Mouse (Mus musculus) hindbrain, embryonic 14.5 days (tissue): ENCODE results near the gene Sox1. TPM values are rescaled to one million over a fixed set of nuclear protein-coding genes. Genes with fewer than 3 reads are reported as not detected.
A peak's percentile ranks its signal among the peaks of the same experiment; 100 is the strongest.

ENCODE experiments used
- ATAC-seq: fragments of 200-750 bp; cut with Nextera tagmentation; 2 replicates; pipeline ENCODE4 v1.8.0; 2017; ENCODE audit warnings: moderate number of reproducible peaks, mild to moderate bottlenecking, moderate TSS enrichment, moderate library complexity; ENCODE audit not compliant: low FRiP score
- DNase-seq: peaks from one replicate; pipeline ENCODE4 v3.0.0-alpha.2; 2015; ENCODE audit warnings: low spot score
- H3K27ac ChIP-seq: fragments of 300-500 bp; sonication (generic); 2 replicates; pipeline ENCODE4 v1.5.1; 2014; ENCODE audit warnings: mild to moderate bottlenecking, moderate library complexity
- H3K27me3 ChIP-seq: fragments of 300-500 bp; sonication (generic); 2 replicates; pipeline ENCODE4 v1.6.1; 2014; ENCODE audit warnings: mild to moderate bottlenecking, low read length, mixed read lengths; ENCODE audit not compliant: control insufficient read depth, insufficient read depth
- H3K36me3 ChIP-seq: fragments of 300-500 bp; sonication (generic); replicated peaks from 2 replicates; pipeline ENCODE4 v1.6.1; 2014; ENCODE audit not compliant: control insufficient read depth, insufficient read depth
- H3K4me1 ChIP-seq: fragments of 300-500 bp; sonication (generic); replicated peaks from 2 replicates; pipeline ENCODE4 v1.6.1; 2014; ENCODE audit warnings: antibody characterized with exemption, low read length, mixed read lengths; ENCODE audit not compliant: control insufficient read depth, insufficient read depth
- H3K4me2 ChIP-seq: fragments of 300-500 bp; sonication (generic); replicated peaks from 2 replicates; pipeline ENCODE4 v1.6.1; 2014; ENCODE audit warnings: mild to moderate bottlenecking, moderate library complexity
- H3K4me3 ChIP-seq: fragments of 300-500 bp; sonication (generic); replicated peaks from 2 replicates; pipeline ENCODE4 v1.5.1; 2014; ENCODE audit warnings: mild to moderate bottlenecking, low read length
- H3K9ac ChIP-seq: fragments of 300-500 bp; sonication (generic); 2 replicates; pipeline ENCODE4 v1.6.1; 2014
- H3K9me3 ChIP-seq: fragments of 300-500 bp; sonication (generic); 2 replicates; pipeline ENCODE4 v1.6.1; 2016; ENCODE audit warnings: low read length; ENCODE audit not compliant: control insufficient read depth
- WGBS: fragments of 180-500 bp; shearing (Covaris S2); extraction: QIAGEN DNeasy Blood & Tissue Kit; methylation state at CpG from one replicate; pipeline ENCODE4 v1.1.7; 2014; 5-methylcytosine and 5-hydroxymethylcytosine counted together
- polyA plus RNA-seq: library from polyadenylated mRNA; unstranded; fragments of >200 nt; fragmentation: Nextera tagmentation; extraction: Ambion mirVana; gene quantifications from 2 replicates; pipeline ENCODE4 v1.2.1, GENCODE M21; 2014

Sox1 gene
- polyA plus RNA-seq, 1 experiment from 2014 or later = 1.9 TPM

GRCm38 (mm10) chr8:12381111-12381510 is 14.0 kb upstream of the Sox1 start:
- DNase-seq (no peak), ATAC-seq (no peak)
- Histone ChIP-seq H3K4me1 (no peaks in the 10 kb centered on the region), H3K9me3 (no peaks in the 10 kb centered on the region), H3K4me3 (no peak overlapping the region), H3K36me3 (no peaks in the 10 kb centered on the region), H3K9ac (no peak overlapping the region), H3K27ac (no peak overlapping the region), H3K27me3 (peaks cover 75% of the 10 kb centered on the region), H3K4me2 (no peak overlapping the region)
- WGBS = 69% methylated on average over 3 of the region's 3 CpGs

DNA sequence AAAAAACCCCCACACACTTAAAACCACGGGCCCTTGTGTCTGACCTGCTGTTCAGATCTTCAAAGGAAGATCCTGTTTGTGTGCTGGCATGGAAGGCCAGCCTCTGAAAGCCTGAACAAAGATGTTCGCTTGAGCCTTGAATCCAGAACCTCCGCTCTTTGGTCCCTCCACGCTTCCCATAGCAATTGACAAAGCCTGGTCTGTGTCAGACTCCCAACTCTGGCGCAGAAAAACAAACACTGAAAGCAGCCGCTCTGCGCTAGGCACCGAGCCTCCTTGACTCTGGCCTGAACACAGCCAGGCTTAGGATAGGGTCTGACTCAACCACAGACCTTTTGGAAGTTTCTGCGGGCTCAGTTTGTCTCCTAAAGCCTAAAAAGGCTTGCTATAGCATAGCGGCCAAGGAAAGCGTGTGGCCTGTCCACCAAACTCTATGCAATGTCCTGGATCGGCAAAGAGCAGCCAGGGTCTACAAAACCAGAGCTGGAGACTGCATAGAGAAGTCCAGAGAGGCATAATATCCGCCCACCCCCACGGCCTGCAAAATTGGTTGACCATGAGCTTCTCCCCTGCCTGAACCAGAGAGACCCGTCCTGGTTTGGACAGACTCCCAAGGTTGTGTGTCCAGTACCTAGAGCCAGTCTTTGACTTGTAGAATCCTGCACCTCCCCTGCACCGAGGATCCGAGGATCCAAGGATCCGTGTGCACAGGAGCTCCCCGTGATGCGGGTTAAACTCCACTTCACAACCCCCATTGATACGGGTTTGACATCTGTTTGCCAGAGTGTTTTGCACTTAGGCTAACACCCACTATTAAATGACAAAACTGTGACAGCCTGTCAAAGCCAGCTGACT is 12.2 kb upstream of the Sox1 start:
- Histone ChIP-seq H3K9me3 (no peaks in the 10 kb centered on the region), H3K4me3 (no peak overlapping the region), H3K4me1 (no peaks in the 10 kb centered on the region), H3K27me3 (peaks cover 82% of the 10 kb centered on the region), H3K9ac (no peak overlapping the region), H3K36me3 (no peaks in the 10 kb centered on the region), H3K27ac (no peak overlapping the region), H3K4me2 (0 out of 2 replicates have a peak overlapping the region, but pooled peaks have one; percentile 56)
- DNase-seq = no peak
- ATAC-seq = no peak
- 4% methylated on average over 21 of the region's 21 CpGs for WGBS

- ATAC-seq (peak; percentile 41; the same call in 1 of the 2 replicates), DNase-seq (no peak)
- Histone ChIP-seq H3K27ac (peak overlapping the region; percentile 78; the same call in 1 of the 2 replicates), H3K9me3 (no peaks in the 10 kb centered on the region), H3K27me3 (peaks cover 91% of the 10 kb centered on the region), H3K4me1 (no peaks in the 10 kb centered on the region), H3K4me3 (peak overlapping the region; percentile 30), H3K4me2 (peak overlapping the region; percentile 56), H3K36me3 (no peaks in the 10 kb centered on the region), H3K9ac (no peak overlapping the region)
- WGBS = under 1% methylated on average over 34 of the region's 34 CpGs
These were observed 10.9 kb upstream of the Sox1 start for GRCm38 (mm10) chr8:12383979-12384890.

DNA sequence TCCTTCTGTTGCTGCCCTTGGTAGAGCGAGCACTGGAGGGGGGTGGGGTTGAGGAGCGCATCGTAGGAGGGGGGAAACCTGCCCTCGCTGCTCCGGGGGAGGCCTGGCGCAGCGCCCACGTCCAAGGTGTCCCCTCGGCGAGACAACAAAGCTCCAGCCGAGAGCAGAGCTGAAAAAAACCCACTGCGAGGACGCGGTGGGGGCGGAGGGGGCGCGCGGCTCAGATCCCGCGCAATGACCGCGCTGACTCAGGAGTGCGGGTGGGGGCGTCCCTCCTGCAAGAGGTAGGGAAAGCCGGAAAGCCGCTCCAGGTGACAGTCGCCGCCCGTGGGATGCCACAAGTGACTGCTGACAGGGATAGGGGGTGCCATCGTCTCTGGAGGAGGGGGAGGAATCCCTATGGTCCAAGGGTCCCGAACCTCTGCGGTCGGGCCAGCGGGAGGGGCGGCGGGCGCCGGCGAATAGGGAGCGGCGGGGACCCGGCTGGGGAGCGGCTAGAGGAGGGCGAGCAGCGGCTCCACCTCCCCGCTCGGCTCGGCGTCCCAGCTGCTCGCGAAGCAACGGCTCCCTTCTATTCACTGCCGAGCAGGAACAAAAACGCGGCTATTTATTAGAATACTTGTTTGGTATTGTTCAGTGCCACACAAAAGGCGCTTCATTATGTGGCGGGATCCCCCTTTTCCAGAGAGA is 10.0 kb upstream of the Sox1 start:
- Histone ChIP-seq H3K4me1 (no peaks in the 10 kb centered on the region), H3K9ac (peak overlapping the region; percentile 46), H3K27me3 (peaks cover 88% of the 10 kb centered on the region), H3K9me3 (no peaks in the 10 kb centered on the region), H3K4me2 (peak overlapping the region; percentile 56), H3K4me3 (peak overlapping the region; percentile 30), H3K27ac (peak overlapping the region; percentile 78), H3K36me3 (no peaks in the 10 kb centered on the region)
- WGBS = under 1% methylated on average over 57 of the region's 57 CpGs
- DNase-seq (no peak), ATAC-seq (peak; percentile 56; the same call in 1 of the 2 replicates)

- Histone ChIP-seq H3K9ac (peak overlapping the region; percentile 46), H3K36me3 (no peaks in the 10 kb centered on the region), H3K4me3 (peak overlapping the region; percentile 30), H3K4me1 (no peaks in the 10 kb centered on the region), H3K4me2 (peak overlapping the region; percentile 56), H3K27ac (peak overlapping the region; percentile 78), H3K9me3 (no peaks in the 10 kb centered on the region), H3K27me3 (peaks cover 80% of the 10 kb centered on the region)
- no peak for ATAC-seq
- under 1% methylated on average over 74 of the region's 74 CpGs for WGBS
- no peak for DNase-seq
These were observed 9.2 kb upstream of the Sox1 start for GRCm38 (mm10) chr8:12385686-12386488.

DNA sequence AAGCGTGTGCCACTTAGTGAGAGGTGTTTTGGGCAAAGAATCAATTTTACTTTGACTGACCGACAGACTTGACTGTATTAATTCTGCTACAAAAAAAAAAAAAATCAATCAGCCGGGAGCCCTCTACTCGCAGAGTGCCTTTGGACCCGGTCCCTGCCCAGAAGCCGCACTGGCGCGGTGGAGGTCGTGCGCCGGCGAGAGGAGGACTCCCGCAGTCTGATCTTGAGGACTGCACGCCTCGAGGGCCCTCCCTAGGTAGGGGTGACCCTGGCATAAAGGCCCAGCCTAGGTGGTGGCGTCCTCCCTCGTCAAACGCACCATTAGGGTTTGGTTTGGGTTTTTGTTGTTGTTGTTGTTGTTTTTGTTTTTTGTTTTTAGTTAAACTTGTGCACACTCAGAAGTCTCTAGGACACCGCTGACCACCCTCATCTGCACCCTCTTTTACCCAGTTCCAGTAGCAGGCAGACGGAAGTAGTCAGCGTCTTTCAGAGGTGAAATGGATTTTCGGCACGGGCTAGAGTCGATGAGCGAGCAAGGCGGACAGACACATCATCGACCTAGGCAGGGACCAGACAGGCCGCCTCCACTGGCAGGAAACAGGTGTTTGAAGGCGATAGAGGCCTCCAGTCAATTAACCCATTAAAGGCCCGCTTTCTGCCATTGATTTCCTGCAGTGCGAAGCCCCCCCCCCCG is 8.4 kb upstream of the Sox1 start:
- peak overlapping the region; percentile 56 for H3K4me2 ChIP-seq
- H3K9me3 ChIP-seq = no peaks in the 10 kb centered on the region
- H3K9ac ChIP-seq = peak overlapping the region; percentile 46
- 3% methylated on average over 32 of the region's 32 CpGs for WGBS
- DNase-seq = no peak
- no peak for ATAC-seq
- peak overlapping the region; percentile 30 for H3K4me3 ChIP-seq
- no peaks in the 10 kb centered on the region for H3K4me1 ChIP-seq
- H3K27ac ChIP-seq = peak overlapping the region; percentile 78; the same call in 1 of the 2 replicates
- H3K36me3 ChIP-seq = no peaks in the 10 kb centered on the region
- peaks cover 77% of the 10 kb centered on the region for H3K27me3 ChIP-seq

- Histone ChIP-seq H3K9ac (no peak overlapping the region), H3K27ac (no peak overlapping the region), H3K36me3 (no peaks in the 10 kb centered on the region), H3K9me3 (no peaks in the 10 kb centered on the region), H3K4me2 (peak overlapping the region; percentile 56), H3K27me3 (peaks cover 77% of the 10 kb centered on the region), H3K4me1 (no peaks in the 10 kb centered on the region), H3K4me3 (no peak overlapping the region)
- WGBS = 3% methylated on average over 13 of the region's 13 CpGs
- ATAC-seq = no peak
- DNase-seq = no peak
These were observed 7.8 kb upstream of the Sox1 start for GRCm38 (mm10) chr8:12387223-12387860.

- H3K4me2 ChIP-seq = peak overlapping the region; percentile 56
- H3K4me1 ChIP-seq = no peaks in the 10 kb centered on the region
- no peak overlapping the region for H3K4me3 ChIP-seq
- H3K27ac ChIP-seq = no peak overlapping the region
- no peak overlapping the region for H3K9ac ChIP-seq
- H3K27me3 ChIP-seq = peaks cover 77% of the 10 kb centered on the region
- ATAC-seq = no peak
- DNase-seq = no peak
- H3K36me3 ChIP-seq = no peaks in the 10 kb centered on the region
- no peaks in the 10 kb centered on the region for H3K9me3 ChIP-seq
- 10% methylated on average over 4 of the region's 4 CpGs for WGBS
These were observed 7.2 kb upstream of the Sox1 start for GRCm38 (mm10) chr8:12387901-12388300.
